Mouse (Mus musculus): ENCODE results near the gene Fzd4.

Fzd4 gene

DNA sequence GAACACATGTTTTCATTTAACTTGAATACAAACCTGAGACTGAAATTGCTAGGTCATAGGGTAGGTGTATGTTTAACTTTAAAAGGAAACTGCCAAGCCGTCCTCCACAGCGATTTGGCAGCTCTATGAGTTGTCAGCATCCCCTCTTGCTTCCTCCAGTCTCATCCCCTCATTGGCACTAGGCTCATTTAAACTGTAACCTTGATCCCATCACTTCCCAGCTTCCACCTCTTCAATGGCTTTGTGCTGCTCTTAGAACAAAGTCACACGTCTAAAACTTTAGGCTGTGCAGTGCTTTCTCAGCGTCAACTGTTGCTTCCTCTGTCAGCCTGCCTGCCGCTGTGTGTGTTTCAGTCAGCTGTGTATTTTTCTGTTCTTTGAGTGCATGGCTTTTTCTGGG is 22.9 kb downstream of the Fzd4 start:
- 40% methylated on average over 5 of the region's 5 CpGs for WGBS

GRCm38 (mm10) chr7:89428804-89429203 is 24.6 kb downstream of the Fzd4 start:
- 93% methylated on average over 5 of the region's 5 CpGs for WGBS

GRCm38 (mm10) chr7:89429326-89429725 is 25.2 kb downstream of the Fzd4 start:
- 95% methylated on average over 1 of the region's 1 CpGs for WGBS

GRCm38 (mm10) chr7:89431185-89431584 is 27.0 kb downstream of the Fzd4 start:
- WGBS: 95% methylated on average over 2 of the region's 2 CpGs

DNA sequence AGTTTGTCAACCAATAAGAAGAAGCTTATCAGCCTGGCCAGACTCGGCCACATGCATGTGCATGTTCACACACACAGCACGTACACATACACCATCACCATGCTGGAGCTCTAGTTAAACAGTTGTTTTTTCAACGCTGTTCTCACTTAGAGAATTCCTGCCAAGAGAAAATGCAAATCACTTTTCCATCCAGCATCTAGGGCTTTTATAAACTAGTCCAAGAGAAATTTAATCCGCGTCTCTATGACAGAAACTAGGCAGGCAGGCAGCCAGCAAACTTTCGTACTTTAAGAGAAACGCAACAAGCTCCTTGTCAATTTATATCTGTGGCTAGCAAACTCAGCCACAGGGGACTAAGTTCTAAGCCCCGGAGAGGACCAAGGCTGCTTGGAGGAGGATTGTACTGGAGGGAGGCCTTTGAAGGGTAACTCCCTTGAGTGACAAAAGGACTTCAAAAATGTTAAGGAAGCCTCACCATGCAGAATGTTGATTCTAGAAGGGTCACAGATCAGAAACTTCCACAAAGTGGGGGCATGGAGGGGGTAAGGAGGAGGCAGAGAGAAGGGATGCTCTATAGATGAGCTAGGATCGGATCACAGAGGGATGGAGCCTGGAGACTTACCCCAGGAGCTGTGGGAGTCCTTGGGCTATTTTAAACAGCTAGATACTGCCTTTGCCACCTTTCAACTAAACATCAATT is 29.2 kb downstream of the Fzd4 start:
- 26% methylated on average over 9 of the region's 9 CpGs for WGBS

DNA sequence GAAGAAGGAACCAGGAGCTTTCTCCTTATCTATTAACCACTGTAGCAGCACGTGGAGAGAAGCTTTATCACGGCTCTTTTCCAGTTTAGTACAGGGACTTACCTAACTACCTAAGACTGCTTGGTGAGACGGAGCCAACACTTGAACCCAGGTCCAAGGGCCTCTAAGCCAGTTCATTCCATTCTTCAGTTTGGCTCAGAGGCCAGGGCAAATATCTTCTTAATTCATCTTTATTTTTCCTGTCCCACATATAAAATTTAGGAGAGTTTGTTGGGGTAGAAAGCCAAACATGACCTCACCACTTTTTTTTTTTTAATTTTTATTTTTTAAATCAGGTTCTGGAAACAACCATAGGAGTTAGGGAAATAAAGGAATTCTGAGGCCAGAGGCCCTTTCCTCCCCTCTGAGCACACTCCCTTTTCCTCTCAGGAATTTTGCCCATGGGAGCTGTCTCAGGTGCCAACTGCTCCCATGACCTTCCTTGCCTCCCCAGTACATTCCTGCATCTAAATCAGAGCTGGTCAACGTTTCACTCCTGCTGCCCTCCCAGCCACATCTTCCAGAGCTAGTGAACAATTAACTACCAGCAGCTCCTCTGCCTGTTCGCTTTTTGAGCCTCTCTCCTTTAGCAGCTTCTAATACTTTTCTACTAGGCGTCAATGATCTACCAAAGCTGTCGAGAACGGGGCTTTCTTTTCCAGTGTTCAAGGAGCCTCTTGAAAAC is 29.9 kb downstream of the Fzd4 start:
- WGBS: 80% methylated on average over 8 of the region's 8 CpGs

DNA sequence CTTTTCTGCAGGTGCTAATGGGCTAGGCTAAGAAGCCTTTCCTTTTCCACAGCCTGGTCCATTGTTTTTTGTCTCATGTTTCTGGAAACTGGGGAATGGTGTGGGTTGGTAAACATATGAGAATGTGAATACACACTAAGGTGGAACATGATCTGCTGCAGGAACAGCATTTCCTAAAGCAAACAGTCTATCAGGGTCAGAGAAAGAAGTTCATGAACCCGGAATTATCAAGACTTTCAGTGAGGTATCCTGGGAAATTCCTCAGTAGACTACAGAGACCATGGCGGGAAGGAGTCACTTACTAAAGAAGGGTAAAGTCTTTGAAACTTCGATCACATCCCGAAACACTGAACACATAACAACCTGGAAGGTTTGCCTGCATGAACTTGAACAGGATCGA is 32.2 kb downstream of the Fzd4 start:
- 89% methylated on average over 5 of the region's 5 CpGs for WGBS

DNA sequence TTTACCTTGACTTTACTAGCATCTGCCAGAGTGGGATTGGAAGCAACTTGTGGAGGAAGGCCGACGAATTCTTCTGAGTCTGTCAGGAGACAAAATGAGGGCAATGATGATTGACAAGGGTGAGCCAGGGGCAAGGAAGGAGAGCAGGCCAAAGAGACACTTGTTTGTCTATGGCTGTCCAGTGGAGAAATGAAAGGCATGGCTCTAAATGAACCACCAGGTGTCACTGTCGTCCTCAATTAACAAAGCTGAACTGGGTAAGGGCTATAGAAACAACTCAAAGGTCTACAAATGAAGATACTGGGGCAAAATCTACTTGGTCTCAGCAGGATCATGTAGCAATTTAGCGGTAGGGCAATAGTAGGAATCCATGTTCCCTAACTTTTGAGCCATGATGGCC is 33.4 kb downstream of the Fzd4 start:
- WGBS: 45% methylated on average over 4 of the region's 4 CpGs

- WGBS: 65% methylated on average over 7 of the region's 7 CpGs
Observed at GRCm38 (mm10) chr7:89441291-89441690, 37.1 kb downstream of the Fzd4 start.

- WGBS: 73% methylated on average over 4 of the region's 4 CpGs
Observed at GRCm38 (mm10) chr7:89442242-89442641, 38.1 kb downstream of the Fzd4 start.

GRCm38 (mm10) chr7:89445137-89445536 is 41.0 kb downstream of the Fzd4 start:
- WGBS: 75% methylated on average over 4 of the region's 4 CpGs

GRCm38 (mm10) chr7:89450312-89450711 is 46.2 kb downstream of the Fzd4 start:
- WGBS: 78% methylated on average over 2 of the region's 2 CpGs

DNA sequence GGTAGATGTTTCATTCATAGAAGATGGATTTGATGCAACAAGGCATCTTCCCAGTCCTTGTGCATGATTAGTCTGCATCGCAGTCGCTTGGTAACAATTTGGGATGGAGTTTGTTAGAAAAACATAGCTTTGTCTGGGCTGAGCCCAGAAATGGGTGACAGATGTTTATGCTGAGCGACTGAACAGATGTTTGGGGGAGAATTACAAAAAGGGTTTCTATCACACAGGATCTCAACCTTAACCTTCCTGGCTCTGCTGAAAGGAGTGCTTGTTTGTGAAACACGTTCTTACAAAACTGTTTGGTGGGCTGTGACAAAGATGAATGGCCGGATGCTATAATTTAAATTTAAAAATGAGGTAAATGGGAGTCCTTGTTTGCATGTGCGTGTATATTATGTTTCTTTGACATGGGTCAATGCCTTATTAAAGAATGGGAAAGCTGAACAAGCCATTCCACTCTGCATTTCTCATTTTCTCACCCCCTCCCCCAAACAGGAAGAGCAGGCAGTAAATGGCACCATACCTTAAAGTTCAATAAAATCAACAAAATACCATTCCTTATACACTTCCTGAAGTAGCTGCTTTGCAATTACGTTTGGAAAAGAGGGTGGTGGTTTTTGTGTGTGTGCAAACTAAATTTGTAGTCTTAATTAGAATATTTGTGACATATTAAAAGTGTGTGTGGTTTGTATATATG is 52.4 kb downstream of the Fzd4 start:
- WGBS: 45% methylated on average over 7 of the region's 7 CpGs

GRCm38 (mm10) chr7:89459691-89460090 is 55.5 kb downstream of the Fzd4 start:
- WGBS: 88% methylated on average over 2 of the region's 2 CpGs

DNA sequence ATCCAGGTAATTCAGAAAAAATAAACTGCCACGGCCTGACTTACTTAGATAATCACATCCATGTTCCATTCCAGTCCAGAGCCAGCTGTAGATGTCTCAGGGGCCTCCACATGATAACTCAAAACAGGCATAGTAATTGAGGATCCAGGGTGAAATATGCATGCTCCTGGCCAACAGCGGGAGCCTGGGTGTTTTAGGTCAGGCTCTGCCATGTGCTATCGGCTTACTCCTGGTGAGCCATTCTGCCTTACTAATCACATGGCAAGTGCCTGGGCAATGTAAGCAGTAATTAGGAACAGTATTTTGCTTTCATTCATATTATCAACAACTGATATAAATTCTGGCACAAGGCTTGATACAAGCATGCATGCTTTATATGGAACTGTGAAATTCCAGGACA is 57.2 kb downstream of the Fzd4 start:
- WGBS: 87% methylated on average over 3 of the region's 3 CpGs

Measured in cerebral cortex, adult 2 months (tissue).